Mouse (Mus musculus) E14TG2a.4 (cell line): ENCODE results near the gene Pglyrp2.

ENCODE experiments used
- H3K27me3 ChIP-seq: 2 replicates; pipeline ENCODE4 v1.6.1; 2014; ENCODE audit warnings: low read length, control low read depth; ENCODE audit not compliant: insufficient read depth
- H3K36me3 ChIP-seq: 2 replicates; pipeline ENCODE4 v1.6.1; 2014; ENCODE audit warnings: low read length, control low read depth; ENCODE audit not compliant: insufficient read depth
- H3K4me1 ChIP-seq: replicated peaks from 2 replicates; pipeline ENCODE4 v1.6.1; 2014; ENCODE audit warnings: low read depth, low read length, control low read depth
- H3K4me3 ChIP-seq: replicated peaks from 2 replicates; pipeline ENCODE4 v1.5.1; 2014; ENCODE audit warnings: mild to moderate bottlenecking, low read length
- H3K9me3 ChIP-seq: 2 replicates; pipeline ENCODE4 v1.6.1; 2014; ENCODE audit warnings: low read length, control low read depth
- CTCF ChIP-seq: conservative IDR thresholded peaks from 2 replicates; pipeline ENCODE4 v1.5.1; 2014; ENCODE audit warnings: low read length
- NANOG ChIP-seq: IDR thresholded peaks from 2 replicates; pipeline ENCODE4 v1.6.1; 2014; ENCODE audit warnings: borderline replicate concordance, low read length, mixed read lengths
- POU5F1 ChIP-seq: IDR thresholded peaks from 2 replicates; pipeline ENCODE4 v1.6.1; 2014; ENCODE audit warnings: low read length, borderline replicate concordance

Pglyrp2 gene

DNA sequence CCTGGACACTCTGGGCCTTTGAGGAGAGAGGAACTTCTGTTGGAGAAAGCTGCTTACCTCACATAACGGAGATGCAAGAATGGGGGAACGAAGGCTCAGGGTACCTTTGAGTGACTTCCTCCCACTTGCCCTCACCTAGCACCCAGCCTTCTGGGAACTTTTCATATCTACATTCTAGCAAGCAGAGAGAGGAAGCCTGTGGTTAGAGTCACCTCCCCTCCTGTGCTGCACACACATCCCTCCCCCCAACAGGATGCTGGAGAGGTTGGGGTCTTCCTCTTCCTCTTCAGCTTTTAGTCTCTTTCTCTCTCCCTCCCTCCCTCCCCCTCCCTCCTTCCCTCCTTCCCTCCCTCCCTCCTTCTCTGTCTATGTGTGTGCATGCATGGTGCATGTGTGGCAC is at the start of gene Pglyrp2:
Gene Pglyrp2, minus strand, starts transcription at position 134 of the 400 bp plus-strand sequence.
- TF ChIP-seq CTCF: no peak
- no peak for TF ChIP-seq POU5F1
- no peak for TF ChIP-seq NANOG
- H3K9me3 ChIP-seq: no peaks in the 10 kb centered on the region
- H3K27me3 ChIP-seq: peaks cover 21% of the 10 kb centered on the region; the same call in 1 of the 2 replicates
- H3K4me1 ChIP-seq: no peaks in the 10 kb centered on the region
- no peak within 1 kb of the TSS for H3K4me3 ChIP-seq
- no peaks in the 10 kb centered on the region for H3K36me3 ChIP-seq

DNA sequence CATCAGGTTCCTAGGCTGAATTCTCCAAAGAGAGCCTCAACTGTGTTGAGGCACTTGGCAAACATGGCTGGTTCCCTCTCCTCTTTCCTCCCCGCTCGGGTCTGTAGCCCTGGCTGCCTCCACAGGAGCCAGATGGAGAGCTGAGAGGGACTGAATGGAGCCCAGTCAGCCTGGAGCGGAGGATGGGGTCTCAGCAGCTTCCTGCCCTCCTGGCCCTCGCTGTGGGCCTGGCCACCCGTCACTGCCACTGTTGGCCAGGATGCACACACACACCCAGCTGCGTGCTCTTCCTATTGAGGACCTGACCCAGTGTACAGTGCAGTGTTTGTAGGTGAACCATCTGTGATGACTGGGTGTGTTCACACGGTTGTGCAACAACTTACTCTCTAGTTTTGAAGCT is 48.2 kb upstream of the Pglyrp2 start:
- Histone ChIP-seq H3K9me3 (no peaks in the 10 kb centered on the region), H3K27me3 (peaks cover 6% of the 10 kb centered on the region; the same call in 1 of the 2 replicates), H3K36me3 (no peaks in the 10 kb centered on the region), H3K4me1 (peaks cover 9% of the 10 kb centered on the region; the same call in 1 of the 2 replicates), H3K4me3 (no peak overlapping the region)
- TF ChIP-seq NANOG (no peak), CTCF (no peak), POU5F1 (no peak)

GRCm38 (mm10) chr17:32470795-32471194 is 46.8 kb upstream of the Pglyrp2 start:
- Histone ChIP-seq H3K4me3 (no peak overlapping the region), H3K36me3 (no peaks in the 10 kb centered on the region), H3K9me3 (no peaks in the 10 kb centered on the region), H3K4me1 (peaks cover 9% of the 10 kb centered on the region; the same call in 1 of the 2 replicates), H3K27me3 (no peaks in the 10 kb centered on the region)
- TF ChIP-seq NANOG (no peak), POU5F1 (no peak), CTCF (no peak)

DNA sequence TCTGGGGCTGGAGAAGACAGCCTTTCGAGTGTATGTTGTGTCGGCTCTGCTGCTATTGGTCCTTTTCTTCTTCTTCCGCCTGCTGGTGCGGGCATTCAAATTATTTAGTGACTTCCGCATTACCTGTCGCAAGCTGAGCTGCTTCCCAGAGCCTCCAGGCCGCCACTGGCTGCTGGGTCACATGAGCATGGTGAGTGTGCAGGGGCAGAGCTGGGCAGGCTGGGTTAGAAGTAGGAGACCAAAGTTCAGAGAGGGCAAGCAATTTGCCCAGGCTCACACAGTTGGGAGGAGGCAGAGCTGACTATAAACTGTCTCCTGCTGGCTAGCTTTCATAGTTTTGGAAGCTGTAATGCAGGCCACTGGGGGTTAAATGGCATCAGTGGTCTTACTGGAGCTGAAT is 44.5 kb upstream of the Pglyrp2 start:
- no peaks in the 10 kb centered on the region for H3K9me3 ChIP-seq
- no peak overlapping the region for H3K4me3 ChIP-seq
- 0 out of 2 replicates have a peak, but pooled peaks cover 6% of the 10 kb centered on the region for H3K27me3 ChIP-seq
- peaks cover 10% of the 10 kb centered on the region; the same call in 1 of the 2 replicates for H3K4me1 ChIP-seq
- no peaks in the 10 kb centered on the region for H3K36me3 ChIP-seq
- TF ChIP-seq NANOG: no peak
- no peak for TF ChIP-seq CTCF
- no peak for TF ChIP-seq POU5F1

DNA sequence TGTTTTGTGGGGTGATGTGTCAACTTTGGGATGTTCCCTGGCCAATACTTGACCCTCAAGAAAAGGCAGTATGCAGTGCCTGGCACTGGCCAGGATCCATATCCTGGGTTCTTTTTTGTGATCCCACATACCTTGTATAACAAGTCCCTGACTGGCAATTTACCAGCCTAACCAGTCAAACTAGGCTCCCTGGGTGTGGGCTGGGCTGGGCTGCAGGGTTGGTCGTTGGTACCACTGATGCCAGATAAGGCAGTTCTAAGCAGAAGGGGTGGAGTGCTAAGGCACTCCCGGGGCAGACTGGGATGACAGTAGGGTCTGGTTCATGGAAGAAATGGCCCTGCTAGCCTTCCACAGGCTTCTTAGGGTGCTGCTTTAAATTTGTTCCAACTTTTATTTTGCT is 31.0 kb upstream of the Pglyrp2 start:
- H3K4me1 ChIP-seq: peaks cover 38% of the 10 kb centered on the region
- H3K27me3 ChIP-seq: peaks cover 25% of the 10 kb centered on the region
- no peaks in the 10 kb centered on the region for H3K9me3 ChIP-seq
- no peak overlapping the region for H3K4me3 ChIP-seq
- TF ChIP-seq NANOG: no peak
- no peak for TF ChIP-seq POU5F1
- no peak for TF ChIP-seq CTCF
- H3K36me3 ChIP-seq: no peaks in the 10 kb centered on the region

DNA sequence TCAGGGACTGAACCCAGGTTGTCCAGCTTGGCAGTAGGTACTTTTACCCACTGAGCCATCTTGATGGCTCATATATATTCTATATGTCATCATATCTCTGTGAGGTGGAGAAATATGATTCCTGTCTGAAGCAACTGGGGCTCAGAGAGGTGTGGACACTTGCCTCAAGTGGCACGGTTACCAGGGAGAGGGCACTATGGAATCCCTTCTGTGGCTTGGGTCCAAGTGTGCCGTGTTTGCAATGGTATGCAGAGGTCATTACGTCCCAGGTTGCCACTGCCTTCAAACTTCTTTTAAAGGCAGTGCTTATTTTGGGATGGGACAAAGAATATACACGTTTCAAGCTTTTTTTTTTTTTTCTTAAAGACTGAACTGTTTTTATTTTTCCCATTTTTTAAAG is 30.2 kb upstream of the Pglyrp2 start:
- Histone ChIP-seq H3K27me3 (peaks cover 25% of the 10 kb centered on the region), H3K36me3 (no peaks in the 10 kb centered on the region), H3K4me3 (no peak overlapping the region), H3K4me1 (peaks cover 44% of the 10 kb centered on the region), H3K9me3 (no peaks in the 10 kb centered on the region)
- TF ChIP-seq NANOG (no peak), POU5F1 (no peak), CTCF (no peak)

GRCm38 (mm10) chr17:32452482-32452881 is 28.5 kb upstream of the Pglyrp2 start, which contains the start of gene Cyp4f39:
Cyp4f39 (plus strand) TSS chr17:32452723.
- no peaks in the 10 kb centered on the region for H3K36me3 ChIP-seq
- no peak for TF ChIP-seq POU5F1
- no peak for TF ChIP-seq NANOG
- TF ChIP-seq CTCF: no peak
- peaks cover 25% of the 10 kb centered on the region for H3K27me3 ChIP-seq

GRCm38 (mm10) chr17:32450844-32451537 is 27.0 kb upstream of the Pglyrp2 start:
- H3K4me1 ChIP-seq: peaks cover 44% of the 10 kb centered on the region

More at GRCm38 (mm10) chr17:32452482-32452881, 28.5 kb upstream of the Pglyrp2 start, which contains the start of gene Cyp4f39:
- Histone ChIP-seq H3K4me3 (peak within 1 kb of the TSS; percentile 64), H3K9me3 (no peaks in the 10 kb centered on the region), H3K4me1 (peaks cover 44% of the 10 kb centered on the region)

GRCm38 (mm10) chr17:32449042-32449441 is 25.1 kb upstream of the Pglyrp2 start:
- Histone ChIP-seq H3K4me3 (no peak overlapping the region), H3K27me3 (peaks cover 21% of the 10 kb centered on the region), H3K9me3 (no peaks in the 10 kb centered on the region), H3K4me1 (peaks cover 44% of the 10 kb centered on the region), H3K36me3 (no peaks in the 10 kb centered on the region)
- TF ChIP-seq CTCF: peak; percentile 85
- TF ChIP-seq NANOG: no peak

More at GRCm38 (mm10) chr17:32450844-32451537, 27.0 kb upstream of the Pglyrp2 start:
- H3K27me3 ChIP-seq: peaks cover 25% of the 10 kb centered on the region
- TF ChIP-seq CTCF (no peak), NANOG (no peak), POU5F1 (no peak)
- H3K9me3 ChIP-seq: no peaks in the 10 kb centered on the region
- no peaks in the 10 kb centered on the region for H3K36me3 ChIP-seq
- no peak overlapping the region for H3K4me3 ChIP-seq
